Mouse (Mus musculus): ENCODE results near the gene Gimap1.

Gimap1 gene

DNA sequence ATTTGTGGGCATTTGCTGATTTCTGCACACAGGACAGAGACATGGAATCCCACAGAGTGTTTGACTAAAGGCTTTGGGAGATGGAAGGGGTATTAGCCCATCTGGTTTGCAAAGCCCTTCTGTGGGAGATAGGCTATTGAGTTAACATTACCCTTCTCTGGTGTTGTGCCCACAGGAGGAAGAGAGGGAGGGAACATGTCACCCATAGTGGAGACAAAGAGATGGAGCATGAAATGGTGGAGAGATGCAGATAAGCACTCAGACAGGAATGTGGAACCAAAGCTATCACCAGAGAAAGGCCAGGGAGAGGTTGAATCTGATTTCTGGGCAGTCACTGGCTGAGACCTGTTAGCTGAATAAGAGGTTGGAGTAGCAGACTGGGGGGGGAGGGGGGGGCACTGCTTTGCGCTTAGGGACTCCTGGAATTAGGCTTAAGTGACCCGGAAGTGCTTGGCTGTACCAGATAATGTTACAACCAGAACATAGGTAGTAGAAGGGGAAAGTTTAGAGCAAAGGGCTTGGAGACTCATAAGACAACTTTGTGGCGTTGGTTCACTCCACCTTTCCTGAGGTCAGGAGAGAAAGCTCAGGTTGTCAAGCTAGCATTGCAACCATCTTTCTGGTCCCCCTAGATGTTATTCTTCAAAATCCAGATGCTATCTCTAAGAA, 1.8 kb downstream of the Gimap1 start:
- no peak for DNase-seq (ENCODE audit: low read depth, low spot score)

DNA sequence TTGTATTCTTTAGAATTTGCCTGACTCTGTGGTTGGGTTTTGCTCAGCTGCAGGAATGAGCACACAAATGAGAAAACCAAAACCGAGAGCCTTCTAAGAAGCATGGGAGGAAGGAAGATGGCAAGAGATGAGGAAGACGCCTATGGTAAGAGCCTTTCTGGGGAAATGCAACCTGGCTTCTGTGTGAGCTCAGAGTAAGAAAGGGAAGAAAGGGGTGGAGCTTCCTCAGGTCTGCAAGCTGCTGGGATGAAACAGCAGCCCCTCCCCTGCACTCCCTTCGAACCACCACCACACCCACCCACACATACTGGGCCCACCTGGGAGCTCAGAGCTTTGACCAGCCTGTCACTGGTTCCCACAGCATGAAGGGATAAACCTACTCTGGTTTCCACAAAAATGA, 2.4 kb downstream of the Gimap1 start:
- no peak for DNase-seq (ENCODE audit: low read depth, low spot score)

DNA sequence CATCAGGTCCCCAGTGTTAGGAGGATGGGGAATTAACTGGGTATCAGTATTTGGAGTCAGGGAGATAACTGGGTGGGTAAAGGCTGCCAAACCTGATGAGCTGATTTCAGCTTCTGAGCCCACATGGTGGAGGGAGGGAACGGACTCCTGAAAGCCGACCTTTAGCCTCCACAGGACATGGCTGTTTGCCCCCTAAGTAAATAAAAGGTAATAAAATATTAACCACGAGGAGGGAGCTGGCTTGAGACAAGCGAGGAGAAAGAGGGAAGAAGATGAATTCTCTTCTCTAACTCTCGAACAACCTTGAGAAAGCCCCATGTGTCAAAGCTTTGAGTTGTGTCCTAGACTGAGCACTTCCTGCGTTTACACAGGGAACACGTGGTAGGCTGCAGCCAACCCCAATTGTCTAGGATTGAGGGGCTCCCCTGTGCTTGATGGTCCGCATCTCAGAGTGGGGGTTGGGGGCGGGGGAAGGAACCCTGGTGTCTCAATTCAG, 2.9 kb downstream of the Gimap1 start:
- no peak for DNase-seq (ENCODE audit: low read depth, low spot score)

DNA sequence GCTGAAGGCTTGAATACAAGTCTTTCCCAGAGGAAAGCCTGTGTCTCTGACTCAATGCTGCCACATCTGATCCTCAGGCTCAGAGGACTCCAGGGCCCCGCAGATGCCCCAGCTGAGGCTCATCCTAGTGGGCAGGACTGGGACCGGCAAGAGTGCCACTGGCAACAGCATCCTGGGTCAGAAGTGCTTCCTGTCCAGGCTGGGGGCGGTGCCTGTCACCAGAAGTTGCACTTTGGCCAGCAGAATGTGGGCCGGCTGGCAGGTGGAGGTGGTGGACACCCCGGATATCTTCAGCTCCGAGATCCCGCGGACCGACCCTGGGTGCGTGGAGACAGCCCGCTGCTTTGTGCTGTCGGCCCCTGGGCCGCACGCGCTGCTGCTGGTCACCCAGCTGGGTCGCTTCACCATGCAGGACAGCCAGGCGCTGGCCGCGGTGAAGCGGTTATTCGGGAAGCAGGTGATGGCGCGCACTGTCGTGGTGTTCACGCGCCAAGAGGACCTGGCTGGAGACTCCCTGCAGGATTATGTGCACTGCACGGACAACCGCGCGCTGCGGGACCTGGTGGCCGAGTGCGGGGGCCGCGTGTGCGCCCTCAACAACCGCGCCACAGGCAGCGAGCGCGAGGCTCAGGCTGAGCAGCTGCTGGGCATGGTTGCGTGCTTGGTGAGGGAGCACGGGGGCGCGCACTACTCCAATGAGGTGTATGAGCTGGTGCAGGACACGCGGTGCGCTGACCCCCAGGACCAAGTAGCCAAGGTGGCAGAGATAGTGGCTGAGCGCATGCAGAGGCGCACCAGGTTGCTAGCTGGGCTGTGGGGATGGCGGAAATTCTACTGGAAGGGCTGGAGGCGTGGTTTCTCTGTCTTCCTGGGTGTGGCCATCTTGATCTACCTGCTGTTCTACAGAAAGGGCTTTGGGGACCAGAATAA, 3.8 kb downstream of the Gimap1 start:
- no peak for DNase-seq (ENCODE audit: low read depth, low spot score)

DNA sequence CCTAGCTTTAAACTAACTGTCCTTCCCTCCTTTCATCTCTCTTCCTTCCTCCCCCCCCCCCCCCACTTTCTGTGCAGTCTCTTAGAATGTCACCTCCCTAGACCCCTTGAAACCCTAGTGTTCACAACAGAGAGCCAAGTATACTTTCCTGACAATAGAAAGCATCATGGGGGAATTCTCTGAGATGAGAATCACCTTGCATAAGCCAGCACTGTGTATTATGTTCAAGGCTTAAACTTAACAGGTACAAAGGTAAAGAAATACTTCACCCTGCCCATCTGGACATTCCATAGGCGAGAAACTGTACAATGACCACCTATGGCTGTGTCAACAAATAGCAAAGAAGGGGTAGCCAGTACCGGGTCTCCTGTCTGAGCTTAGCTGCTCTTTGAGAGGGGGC, 6.6 kb downstream of the Gimap1 start:
- DNase-seq (ENCODE audit: low read depth, low spot score) = no peak

DNA sequence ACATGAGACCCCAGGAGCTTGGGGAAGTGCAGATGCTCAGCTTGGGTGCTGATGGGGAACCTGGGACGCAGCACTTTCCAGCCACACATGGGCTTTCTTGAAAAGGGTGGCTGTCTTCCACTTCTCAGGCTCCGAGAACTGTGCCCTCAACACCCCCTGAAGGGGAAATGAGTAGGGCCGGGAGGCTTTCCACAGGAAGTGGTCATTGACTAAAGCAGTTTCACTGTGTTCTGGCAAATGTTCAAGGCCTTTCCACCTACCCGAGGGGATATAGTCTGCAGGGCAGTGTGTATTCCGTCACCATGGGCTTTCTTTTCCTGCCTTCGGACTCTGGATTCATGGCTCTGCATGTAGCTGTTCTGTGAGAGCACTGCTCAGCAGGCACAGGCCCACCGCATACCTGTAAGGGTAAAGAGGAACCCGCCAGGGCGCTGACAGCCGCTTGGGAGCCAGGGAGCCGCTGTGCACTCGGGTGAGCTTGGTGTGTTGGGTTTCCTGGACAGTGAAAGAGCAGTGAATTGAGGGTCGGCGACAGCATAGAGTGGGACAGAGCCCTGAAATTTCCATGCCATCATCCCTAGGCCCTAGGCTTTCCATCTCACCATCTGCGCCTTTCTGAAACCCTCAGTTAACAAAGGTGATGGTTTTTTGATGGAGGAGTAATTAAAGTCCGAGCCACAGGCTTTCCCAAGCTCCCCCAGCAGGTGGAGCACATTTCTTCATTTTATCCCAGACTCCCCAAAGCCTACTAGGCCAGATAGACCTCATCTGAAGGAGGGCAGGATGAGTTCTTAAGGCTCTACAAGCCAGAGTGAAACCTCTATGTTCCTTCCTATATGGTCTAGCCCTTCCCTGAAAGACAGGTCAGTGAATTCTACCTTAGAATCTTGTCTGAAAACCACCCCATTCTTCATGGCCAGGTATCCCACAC, 7.4 kb downstream of the Gimap1 start, which contains the start of gene Gimap5:
Gimap5 (plus strand) TSS at position 239 of the 931 bp plus-strand sequence.
- DNase-seq (ENCODE audit: low read depth, low spot score) = peak; percentile 5

DNA sequence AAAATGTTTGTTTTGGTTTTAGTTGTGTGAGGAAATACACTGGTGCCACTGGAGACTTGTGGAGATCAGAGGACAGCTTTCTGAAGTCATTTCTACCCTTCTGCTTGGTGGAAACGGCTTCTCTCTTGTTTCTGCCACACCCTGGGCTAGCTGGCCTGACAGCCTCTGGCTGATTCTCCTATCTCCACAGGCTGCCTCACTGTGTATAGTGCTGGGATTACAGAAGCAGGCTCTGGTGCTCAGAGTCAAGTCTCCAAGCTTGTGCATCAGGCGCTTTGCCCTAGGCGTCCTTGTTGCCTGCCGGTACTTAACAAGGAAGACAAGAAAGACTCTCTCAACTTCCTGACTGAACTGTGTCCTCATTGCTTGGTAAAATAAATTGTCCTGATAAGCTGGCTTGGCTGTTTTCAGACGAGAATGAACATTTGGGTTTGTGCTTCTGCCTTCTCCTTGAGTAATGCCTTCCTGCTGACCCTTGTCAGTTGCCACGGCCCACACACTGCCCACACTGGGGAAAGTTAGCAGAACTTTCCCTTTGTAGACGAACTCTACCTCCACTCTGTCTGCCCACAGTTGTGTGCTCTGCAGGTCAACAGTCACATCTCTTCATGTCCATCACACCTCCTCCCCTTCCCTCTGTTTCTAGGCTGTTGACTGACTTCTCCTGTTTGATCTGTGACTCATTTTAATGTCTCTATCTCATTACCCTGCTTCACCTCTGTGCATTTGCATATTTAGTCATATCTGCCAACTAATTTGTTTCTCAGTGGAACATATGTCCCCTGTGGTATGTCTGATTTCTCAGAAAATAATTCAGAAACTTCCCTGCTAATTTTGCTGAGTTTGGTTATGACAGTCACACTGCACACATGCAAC, 8.5 kb downstream of the Gimap1 start:
- no peak for DNase-seq (ENCODE audit: low read depth, low spot score)

DNA sequence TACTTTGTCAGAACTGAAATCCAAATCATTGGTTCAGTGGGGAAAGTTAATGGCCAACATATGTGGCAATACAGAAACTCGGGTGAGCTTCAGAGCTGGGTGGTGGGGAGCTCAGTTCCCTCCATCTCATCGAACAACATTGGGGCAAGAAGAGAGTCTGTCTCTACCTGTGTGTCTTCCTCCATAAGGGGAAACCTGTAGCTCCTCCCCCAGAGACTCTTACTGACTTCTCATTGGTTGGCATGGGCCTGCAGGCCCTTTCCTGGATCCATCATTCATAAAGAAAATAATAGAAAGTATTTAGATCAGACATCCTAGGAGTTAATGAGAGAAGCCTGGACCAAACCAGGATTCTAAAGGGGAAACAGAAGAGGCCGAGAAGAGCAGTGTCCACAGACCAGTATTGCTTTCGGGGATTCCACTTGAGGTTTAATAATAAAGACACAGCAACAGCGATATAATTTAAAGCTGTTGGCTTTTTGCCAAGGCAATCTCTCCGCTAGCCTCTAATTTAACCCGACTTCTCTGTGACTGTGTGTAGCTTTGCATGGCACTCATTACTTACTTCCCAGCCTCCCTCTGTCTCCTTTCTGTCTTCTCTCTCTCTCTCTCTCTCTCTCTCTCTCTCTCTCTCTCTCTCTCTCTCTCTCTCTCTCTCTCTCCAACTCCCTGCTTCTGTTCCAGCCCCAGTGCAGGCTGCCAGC, 24.9 kb downstream of the Gimap1 start:
- DNase-seq (ENCODE audit: low read depth, low spot score) = no peak

DNA sequence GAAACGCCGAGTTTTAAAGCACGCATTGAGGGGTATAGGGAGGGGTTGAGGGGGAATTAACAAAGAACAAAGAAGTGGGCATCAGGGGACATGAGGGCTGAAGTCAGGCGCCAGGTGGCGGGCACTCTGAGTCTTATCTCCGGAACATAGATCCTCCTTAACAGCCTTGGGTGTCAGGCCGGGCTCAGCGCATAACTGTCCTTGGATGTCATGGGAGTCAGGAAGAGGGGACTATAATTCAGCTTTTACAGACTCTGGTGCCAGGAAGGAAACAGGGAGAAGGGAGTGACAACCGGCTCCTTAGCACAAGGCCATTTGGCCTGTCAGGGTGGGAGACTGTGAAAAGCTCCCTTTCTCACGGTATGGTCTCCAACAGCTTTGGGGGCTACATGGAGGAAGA, 25.6 kb downstream of the Gimap1 start:
- DNase-seq (ENCODE audit: low read depth, low spot score) = no peak

DNA sequence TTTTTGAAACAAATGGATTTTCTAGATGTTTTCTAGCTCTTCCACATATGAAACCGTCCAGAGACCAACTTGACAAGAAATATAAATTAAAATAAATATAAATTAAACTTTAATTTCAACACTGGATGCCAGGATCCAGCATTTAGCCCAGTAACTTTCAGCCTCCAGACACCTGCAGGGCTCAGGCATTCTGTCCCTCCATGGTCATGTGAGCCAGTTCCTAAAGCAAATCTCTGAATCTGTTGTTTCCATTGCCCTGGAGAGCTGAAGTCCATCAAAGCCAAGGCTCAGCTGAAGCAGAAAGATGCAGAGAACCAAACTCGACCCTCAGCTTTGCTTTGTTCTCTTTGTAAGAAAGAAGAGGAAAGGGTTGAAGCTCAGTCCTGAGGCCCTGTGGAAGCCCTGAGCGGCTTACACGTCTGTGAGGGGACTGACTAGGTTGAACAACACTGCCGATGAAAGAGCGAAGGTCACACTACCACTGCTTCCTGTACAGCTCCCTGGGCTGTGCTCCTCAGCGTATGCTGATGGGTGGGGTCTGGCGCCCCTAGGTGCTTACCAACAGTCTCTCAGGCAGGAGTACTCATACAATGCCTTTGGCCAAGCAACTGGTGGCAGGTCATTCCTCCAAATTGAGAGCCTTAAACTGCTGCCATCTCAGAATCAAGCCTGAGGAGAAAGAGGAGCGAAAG, 29.5 kb downstream of the Gimap1 start:
- DNase-seq (ENCODE audit: low read depth, low spot score) = no peak

DNA sequence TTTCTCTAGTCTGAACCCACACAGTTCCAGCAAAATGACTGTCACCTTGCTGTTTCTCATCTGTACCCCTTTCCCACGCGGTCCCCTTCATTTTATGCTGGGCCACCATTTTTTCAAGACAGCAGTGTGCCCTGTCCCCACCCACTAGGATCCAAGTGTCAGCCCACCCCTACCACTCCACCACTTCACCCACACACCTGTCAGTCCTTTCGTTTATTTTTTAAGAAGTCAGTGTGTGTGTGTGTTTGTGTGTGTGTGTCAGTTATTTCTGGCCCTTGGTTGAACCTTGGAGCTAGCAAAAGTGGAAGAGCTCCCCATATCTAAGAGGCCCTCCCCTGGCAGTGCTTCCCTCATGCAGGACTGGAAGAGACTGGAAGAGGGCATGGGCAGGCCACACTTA, 30.1 kb downstream of the Gimap1 start:
- no peak for DNase-seq (ENCODE audit: low read depth, low spot score)

DNA sequence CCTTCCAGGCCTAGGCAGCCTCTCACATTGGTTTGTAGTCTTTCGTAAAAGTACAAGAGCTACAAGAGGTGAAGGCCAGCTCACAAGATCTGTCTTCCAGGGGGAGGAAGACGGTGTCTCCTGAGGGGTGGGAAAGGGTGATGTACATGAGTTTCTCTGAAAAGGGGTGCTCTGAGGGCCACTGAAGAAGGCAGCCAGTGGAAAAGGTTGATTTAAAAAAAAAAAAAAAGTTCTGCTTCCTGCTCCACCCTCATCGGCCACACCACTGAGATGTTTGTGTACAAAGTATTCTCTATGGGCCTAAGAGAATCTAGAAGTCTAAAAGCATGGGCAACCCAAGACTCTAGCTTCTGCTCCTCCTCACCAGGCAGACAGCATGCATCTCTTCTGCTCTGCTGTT, 31.8 kb downstream of the Gimap1 start, which contains the start of gene Gimap3:
Gimap3 (minus strand) TSS at position 156 of the 400 bp plus-strand sequence.
- no peak for DNase-seq (ENCODE audit: low read depth, low spot score)

DNA sequence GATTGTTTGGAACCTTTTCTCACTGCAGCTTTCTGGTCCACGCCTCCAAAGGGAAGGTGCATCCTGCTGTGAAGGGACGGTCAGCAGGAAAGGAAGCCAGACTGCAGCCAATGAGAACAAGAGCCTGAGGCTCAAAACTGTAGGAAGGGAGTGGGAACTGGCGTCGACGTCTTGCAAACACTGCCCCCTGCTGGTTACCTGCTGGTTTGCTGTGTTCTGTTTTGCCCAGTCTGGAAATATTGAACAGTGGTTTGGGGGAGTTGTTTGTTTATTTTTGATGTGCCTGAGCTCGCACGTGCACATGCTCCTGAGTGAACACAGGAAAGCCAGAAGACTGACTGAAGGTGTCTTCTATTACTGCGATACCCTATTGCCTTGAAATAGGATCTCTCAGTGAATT, 33.2 kb downstream of the Gimap1 start:
- peak; percentile 51 for DNase-seq (ENCODE audit: low read depth, low spot score)

DNA sequence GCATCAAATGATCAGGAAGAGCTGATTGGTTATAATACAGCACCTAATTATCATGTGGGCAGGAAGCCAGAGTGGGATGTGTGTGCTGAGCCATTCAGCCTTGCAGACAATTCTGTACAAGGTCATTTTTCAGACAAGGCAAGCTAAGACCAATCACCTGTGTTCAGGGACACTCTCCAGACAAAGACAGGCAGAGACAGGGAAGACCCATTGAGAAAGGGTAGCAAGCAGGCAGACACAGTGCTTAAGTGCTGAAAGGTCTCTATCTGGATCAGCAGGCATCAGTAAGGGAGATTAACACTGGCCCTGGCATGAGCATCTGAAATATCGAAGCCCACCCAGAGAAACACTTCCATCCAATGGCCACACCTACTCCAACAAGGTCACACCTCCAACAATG, 45.6 kb downstream of the Gimap1 start:
- DNase-seq (ENCODE audit: low read depth, low spot score) = no peak

DNA sequence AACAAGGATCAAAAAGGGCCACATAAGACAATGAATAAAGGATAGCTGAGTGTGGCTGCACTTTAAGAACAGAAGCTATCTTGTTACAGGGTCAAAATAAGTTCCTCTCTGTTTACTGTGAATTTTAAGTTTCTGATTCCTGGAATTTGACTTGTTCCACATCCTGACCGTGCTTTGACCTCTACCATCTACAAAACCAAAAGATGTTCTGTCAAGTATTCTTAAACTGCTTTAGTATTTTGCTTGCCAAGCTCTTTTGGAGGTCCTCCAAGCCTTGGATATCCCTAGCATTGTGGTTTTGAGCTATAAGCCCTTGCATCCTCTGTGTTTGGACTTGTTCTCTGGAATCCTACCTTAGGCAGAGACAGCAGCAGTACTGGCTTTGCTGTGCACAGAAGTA, 46.3 kb downstream of the Gimap1 start:
- DNase-seq (ENCODE audit: low read depth, low spot score) = no peak

DNA sequence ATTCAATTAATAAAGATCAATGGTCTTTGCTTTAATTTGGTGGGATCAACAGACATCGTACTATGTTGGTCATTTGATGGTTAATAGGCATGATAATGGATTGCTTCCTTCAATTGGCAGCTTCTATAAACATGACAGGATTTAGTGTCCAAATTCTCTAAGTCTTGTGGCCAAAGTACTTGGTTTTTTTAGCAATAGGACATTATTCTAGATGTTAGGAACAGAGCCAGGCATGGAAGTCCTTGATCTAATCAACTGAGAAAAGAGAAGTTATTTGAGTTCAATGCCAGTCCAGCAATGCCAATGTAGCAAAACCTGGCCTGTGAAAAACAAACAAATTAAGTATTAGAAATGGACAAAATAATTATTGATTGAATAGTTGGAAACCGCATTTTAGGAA, 46.7 kb downstream of the Gimap1 start:
- DNase-seq (ENCODE audit: low read depth, low spot score) = no peak

DNA sequence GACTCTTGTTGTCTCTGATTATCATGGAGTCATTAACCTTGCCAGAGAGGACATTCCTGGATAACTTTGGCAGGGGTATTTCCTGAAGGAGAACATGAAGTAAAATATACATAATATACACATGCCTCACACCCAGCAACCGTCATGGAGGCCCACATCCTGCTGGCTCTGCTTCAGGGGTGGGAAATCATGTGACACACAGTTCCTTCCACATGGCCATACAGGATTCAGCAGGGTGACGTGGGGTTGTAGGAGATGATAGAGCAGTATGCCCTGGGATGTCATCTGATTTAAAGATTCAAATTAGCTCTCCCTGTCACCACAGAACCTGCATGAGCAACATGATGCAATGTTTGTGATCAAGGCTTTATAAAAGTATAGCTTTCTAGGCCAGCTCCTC, 49.0 kb downstream of the Gimap1 start:
- no peak for DNase-seq (ENCODE audit: low read depth, low spot score)

Data from retina, postnatal 7 days (tissue).